Mouse (Mus musculus) lung, embryonic 14.5 days (tissue): ENCODE data around the gene Kcnj13. TPM values are rescaled to one million over a fixed set of nuclear protein-coding genes. Genes with fewer than 3 reads are reported as not detected.

Experiments used
- ATAC-seq: fragments of 200-750 bp; cut with Nextera tagmentation; 2 replicates; pipeline ENCODE4 v1.8.0; 2017; ENCODE audit warnings: mild to moderate bottlenecking, moderate TSS enrichment, moderate library complexity; ENCODE audit not compliant: insufficient read depth
- DNase-seq: peaks from one replicate; pipeline ENCODE4 v3.0.0-alpha.2; 2015
- H3K27ac ChIP-seq: fragments of 300-500 bp; sonication (generic); 2 replicates; pipeline ENCODE4 v1.5.1; 2014; ENCODE audit warnings: low read depth, mild to moderate bottlenecking, moderate library complexity
- H3K27me3 ChIP-seq: fragments of 300-500 bp; sonication (generic); 2 replicates; pipeline ENCODE4 v1.6.1; 2014; ENCODE audit warnings: low read length, control low read depth; ENCODE audit not compliant: insufficient read depth
- H3K36me3 ChIP-seq: fragments of 300-500 bp; sonication (generic); 2 replicates; pipeline ENCODE4 v1.6.1; 2014; ENCODE audit warnings: control low read depth; ENCODE audit not compliant: insufficient read depth
- H3K4me1 ChIP-seq: fragments of 300-500 bp; sonication (generic); 2 replicates; pipeline ENCODE4 v1.6.1; 2014; ENCODE audit warnings: antibody characterized with exemption, control low read depth; ENCODE audit not compliant: insufficient read depth
- H3K4me2 ChIP-seq: fragments of 300-500 bp; sonication (generic); 2 replicates; pipeline ENCODE4 v1.6.1; 2014; ENCODE audit warnings: mild to moderate bottlenecking
- H3K4me3 ChIP-seq: fragments of 300-500 bp; sonication (generic); 2 replicates; pipeline ENCODE4 v1.5.1; 2014; ENCODE audit warnings: low read depth, low read length
- H3K9ac ChIP-seq: fragments of 300-500 bp; sonication (generic); 2 replicates; pipeline ENCODE4 v1.6.1; 2014
- H3K9me3 ChIP-seq: fragments of 300-500 bp; sonication (generic); 2 replicates; pipeline ENCODE4 v1.6.1; 2016; ENCODE audit warnings: low read depth, low read length, control low read depth
- CTCF ChIP-seq: IDR thresholded peaks from 2 replicates; pipeline ENCODE4 v1.5.1; 2016; ENCODE audit warnings: antibody characterized with exemption, low read depth
- WGBS: fragments of 180-500 bp; shearing (Covaris S2); extraction: QIAGEN DNeasy Blood & Tissue Kit; methylation state at CpG from one replicate; pipeline ENCODE4 v1.1.7; 2014; 5-methylcytosine and 5-hydroxymethylcytosine counted together
- polyA plus RNA-seq: library from polyadenylated mRNA; unstranded; fragments of >200 nt; fragmentation: Nextera tagmentation; extraction: Ambion mirVana; gene quantifications from 2 replicates; pipeline ENCODE4 v1.2.1, GENCODE M21; 2014

The Kcnj13 gene
- 2.1 and 2.3 TPM in 2 replicates for polyA plus RNA-seq

GRCm38 (mm10) chr1:87394594-87394993, at the start of gene Kcnj13:
Kcnj13 (minus strand) TSS chr1:87394729.
- peak; percentile 21 for DNase-seq

GRCm38 (mm10) chr1:87436583-87436982, 42.1 kb upstream of the Kcnj13 start:
- no peak overlapping the region for H3K4me2 ChIP-seq
- H3K4me3 ChIP-seq: no peak overlapping the region
- no peaks in the 10 kb centered on the region for H3K27me3 ChIP-seq
- ATAC-seq: no peak
- peaks cover 77% of the 10 kb centered on the region for H3K36me3 ChIP-seq
- TF ChIP-seq CTCF: no peak
- H3K9ac ChIP-seq: no peak overlapping the region
- no peaks in the 10 kb centered on the region for H3K9me3 ChIP-seq
- WGBS: 54% methylated on average over 6 of the region's 6 CpGs
- no peak for DNase-seq
- H3K27ac ChIP-seq: no peak overlapping the region
- no peaks in the 10 kb centered on the region for H3K4me1 ChIP-seq

More at GRCm38 (mm10) chr1:87394594-87394993, at the start of gene Kcnj13:
- Histone ChIP-seq H3K9me3 (no peaks in the 10 kb centered on the region), H3K27me3 (no peaks in the 10 kb centered on the region), H3K4me2 (no peak within 1 kb of the TSS), H3K9ac (no peak within 1 kb of the TSS), H3K4me3 (no peak within 1 kb of the TSS), H3K36me3 (peaks cover 11% of the 10 kb centered on the region; the same call in 1 of the 2 replicates), H3K27ac (no peak within 1 kb of the TSS), H3K4me1 (peaks cover 5% of the 10 kb centered on the region; the same call in 1 of the 2 replicates)
- ATAC-seq: no peak
- TF ChIP-seq CTCF: no peak
- 26% methylated on average over 6 of the region's 6 CpGs for WGBS

GRCm38 (mm10) chr1:87435125-87435524, 40.6 kb upstream of the Kcnj13 start:
- Histone ChIP-seq H3K4me1 (no peaks in the 10 kb centered on the region), H3K27me3 (no peaks in the 10 kb centered on the region), H3K4me3 (no peak overlapping the region), H3K9ac (no peak overlapping the region), H3K27ac (no peak overlapping the region), H3K4me2 (no peak overlapping the region), H3K9me3 (no peaks in the 10 kb centered on the region), H3K36me3 (peaks cover 77% of the 10 kb centered on the region)
- ATAC-seq: no peak
- no peak for DNase-seq
- WGBS: 88% methylated on average over 2 of the region's 2 CpGs
- TF ChIP-seq CTCF: no peak

GRCm38 (mm10) chr1:87418733-87419132, 24.2 kb upstream of the Kcnj13 start:
- Histone ChIP-seq H3K9me3 (no peaks in the 10 kb centered on the region), H3K36me3 (peaks cover 59% of the 10 kb centered on the region), H3K4me1 (no peaks in the 10 kb centered on the region), H3K27ac (no peak overlapping the region), H3K27me3 (no peaks in the 10 kb centered on the region), H3K4me2 (no peak overlapping the region), H3K9ac (no peak overlapping the region), H3K4me3 (no peak overlapping the region)
- 79% methylated on average over 4 of the region's 4 CpGs for WGBS
- DNase-seq (peak; percentile 81), ATAC-seq (no peak)
- TF ChIP-seq CTCF: peak; percentile 80

GRCm38 (mm10) chr1:87409380-87409779, 14.9 kb upstream of the Kcnj13 start:
- Histone ChIP-seq H3K4me3 (no peak overlapping the region), H3K9me3 (no peaks in the 10 kb centered on the region), H3K4me1 (no peaks in the 10 kb centered on the region), H3K27ac (no peak overlapping the region), H3K27me3 (no peaks in the 10 kb centered on the region), H3K4me2 (no peak overlapping the region), H3K9ac (no peak overlapping the region), H3K36me3 (peaks cover 87% of the 10 kb centered on the region)
- ATAC-seq (no peak), DNase-seq (no peak)
- 72% methylated on average over 4 of the region's 4 CpGs for WGBS
- no peak for TF ChIP-seq CTCF

- H3K9me3 ChIP-seq: no peaks in the 10 kb centered on the region
- H3K4me3 ChIP-seq: no peak overlapping the region
- H3K9ac ChIP-seq: no peak overlapping the region
- no peak for ATAC-seq
- no peak overlapping the region for H3K4me2 ChIP-seq
- no peaks in the 10 kb centered on the region for H3K4me1 ChIP-seq
- H3K27ac ChIP-seq: no peak overlapping the region
- no peak for TF ChIP-seq CTCF
- DNase-seq: no peak
- peaks cover 65% of the 10 kb centered on the region for H3K36me3 ChIP-seq
- no peaks in the 10 kb centered on the region for H3K27me3 ChIP-seq
These were observed 11.5 kb upstream of the Kcnj13 start for GRCm38 (mm10) chr1:87406012-87406411.

GRCm38 (mm10) chr1:87404710-87405109, 10.2 kb upstream of the Kcnj13 start:
- Histone ChIP-seq H3K4me2 (no peak overlapping the region), H3K36me3 (peaks cover 53% of the 10 kb centered on the region), H3K9me3 (no peaks in the 10 kb centered on the region), H3K4me1 (no peaks in the 10 kb centered on the region), H3K4me3 (no peak overlapping the region), H3K27me3 (no peaks in the 10 kb centered on the region), H3K27ac (no peak overlapping the region), H3K9ac (no peak overlapping the region)
- no peak for ATAC-seq
- WGBS: 76% methylated on average over 1 of the region's 1 CpGs
- TF ChIP-seq CTCF: no peak
- no peak for DNase-seq
